Mouse (Mus musculus): ENCODE measurements around the gene Lrwd1. TPM values are rescaled to one million over a fixed set of nuclear protein-coding genes. Genes with fewer than 3 reads are reported as not detected.
"Not testable (repeated sequence)": the region's sequence is repeated elsewhere in the genome, so short reads cannot be mapped to it uniquely, and the experiment has no call there.

The Lrwd1 gene
- polyA plus RNA-seq, 1 experiment, result 18.0 TPM

GRCm38 (mm10) chr5:136155399-136155798 lies 19.5 kb upstream of the Lrwd1 start:
- no peak for TF ChIP-seq GATA1 (IDR thresholded peaks at IDR 0.05; ENCODE audit: low read length)
- no peak for TF ChIP-seq TAL1 (IDR thresholded peaks at IDR 0.05; ENCODE audit: low read length)

GRCm38 (mm10) chr5:136152365-136152764 lies 16.5 kb upstream of the Lrwd1 start:
- TF ChIP-seq GATA1 (IDR thresholded peaks at IDR 0.05; ENCODE audit: low read length) (no peak), TAL1 (IDR thresholded peaks at IDR 0.05; ENCODE audit: low read length) (no peak)
- Histone ChIP-seq H3K4me1 (ENCODE audit: control insufficient read depth) (no peaks in the 10 kb centered on the region), H3K4me3 (replicated peaks) (no peak overlapping the region), H3K27me3 (ENCODE audit: control insufficient read depth) (no peaks in the 10 kb centered on the region), H3K36me3 (ENCODE audit: control insufficient read depth) (no peaks in the 10 kb centered on the region), H3K9me3 (ENCODE audit: control insufficient read depth, low read length) (no peaks in the 10 kb centered on the region)

More at GRCm38 (mm10) chr5:136155399-136155798, 19.5 kb upstream of the Lrwd1 start:
- Histone ChIP-seq H3K27me3 (ENCODE audit: control insufficient read depth) (no peaks in the 10 kb centered on the region), H3K4me1 (ENCODE audit: control insufficient read depth) (no peaks in the 10 kb centered on the region), H3K36me3 (ENCODE audit: control insufficient read depth) (no peaks in the 10 kb centered on the region), H3K4me3 (replicated peaks) (no peak overlapping the region), H3K9me3 (ENCODE audit: control insufficient read depth, low read length) (no peaks in the 10 kb centered on the region)

- not testable (repeated sequence) for H3K9me3 ChIP-seq (ENCODE audit: control insufficient read depth, low read length); H3K27me3 ChIP-seq (ENCODE audit: control insufficient read depth); H3K36me3 ChIP-seq (ENCODE audit: control insufficient read depth); H3K4me3 ChIP-seq (replicated peaks); H3K4me1 ChIP-seq (ENCODE audit: control insufficient read depth)
Measured at GRCm38 (mm10) chr5:136149134-136149576, 13.3 kb upstream of the Lrwd1 start.

- H3K9me3 ChIP-seq (ENCODE audit: control insufficient read depth, low read length), result peaks cover 1% of the 10 kb centered on the region; the same call in 1 of the 2 replicates
- no peak overlapping the region for H3K4me3 ChIP-seq (replicated peaks)
- H3K36me3 ChIP-seq (ENCODE audit: control insufficient read depth), result peaks cover under 1% of the 10 kb centered on the region; the same call in 1 of the 2 replicates
- no peaks in the 10 kb centered on the region for H3K27me3 ChIP-seq (ENCODE audit: control insufficient read depth)
- TF ChIP-seq TAL1 (IDR thresholded peaks at IDR 0.05; ENCODE audit: low read length) (no peak), GATA1 (IDR thresholded peaks at IDR 0.05; ENCODE audit: low read length) (no peak)
- peaks cover 11% of the 10 kb centered on the region for H3K4me1 ChIP-seq (ENCODE audit: control insufficient read depth)
Measured at GRCm38 (mm10) chr5:136147704-136148103, 11.8 kb upstream of the Lrwd1 start.

- Histone ChIP-seq H3K36me3 (ENCODE audit: control insufficient read depth) (peaks cover 7% of the 10 kb centered on the region), H3K4me3 (replicated peaks) (no peak overlapping the region), H3K9me3 (ENCODE audit: control insufficient read depth, low read length) (peaks cover 8% of the 10 kb centered on the region), H3K4me1 (ENCODE audit: control insufficient read depth) (peaks cover 11% of the 10 kb centered on the region), H3K27me3 (ENCODE audit: control insufficient read depth) (no peaks in the 10 kb centered on the region)
- no peak for TF ChIP-seq TAL1 (IDR thresholded peaks at IDR 0.05; ENCODE audit: low read length)
- TF ChIP-seq GATA1 (IDR thresholded peaks at IDR 0.05; ENCODE audit: low read length), result no peak
Measured at GRCm38 (mm10) chr5:136146936-136147335, 11.1 kb upstream of the Lrwd1 start.

GRCm38 (mm10) chr5:136144606-136145430 lies 8.9 kb upstream of the Lrwd1 start:
- Histone ChIP-seq H3K4me1 (ENCODE audit: control insufficient read depth) (peaks cover 11% of the 10 kb centered on the region), H3K27me3 (ENCODE audit: control insufficient read depth) (no peaks in the 10 kb centered on the region), H3K36me3 (ENCODE audit: control insufficient read depth) (peaks cover 28% of the 10 kb centered on the region), H3K9me3 (ENCODE audit: control insufficient read depth, low read length) (peaks cover 8% of the 10 kb centered on the region), H3K4me3 (replicated peaks) (no peak overlapping the region)
- TF ChIP-seq TAL1 (IDR thresholded peaks at IDR 0.05; ENCODE audit: low read length) (no peak), GATA1 (IDR thresholded peaks at IDR 0.05; ENCODE audit: low read length) (no peak)

GRCm38 (mm10) chr5:136143161-136143755 lies 7.4 kb upstream of the Lrwd1 start:
- TF ChIP-seq GATA1 (IDR thresholded peaks at IDR 0.05; ENCODE audit: low read length), result no peak
- TF ChIP-seq TAL1 (IDR thresholded peaks at IDR 0.05; ENCODE audit: low read length), result no peak

GRCm38 (mm10) chr5:136142746-136143145 lies 6.9 kb upstream of the Lrwd1 start:
- H3K36me3 ChIP-seq (ENCODE audit: control insufficient read depth), result peaks cover 47% of the 10 kb centered on the region
- no peaks in the 10 kb centered on the region for H3K27me3 ChIP-seq (ENCODE audit: control insufficient read depth)
- H3K4me1 ChIP-seq (ENCODE audit: control insufficient read depth), result peaks cover 27% of the 10 kb centered on the region

More at GRCm38 (mm10) chr5:136143161-136143755, 7.4 kb upstream of the Lrwd1 start:
- Histone ChIP-seq H3K36me3 (ENCODE audit: control insufficient read depth) (peaks cover 44% of the 10 kb centered on the region), H3K4me1 (ENCODE audit: control insufficient read depth) (peaks cover 22% of the 10 kb centered on the region), H3K4me3 (replicated peaks) (no peak overlapping the region), H3K27me3 (ENCODE audit: control insufficient read depth) (no peaks in the 10 kb centered on the region), H3K9me3 (ENCODE audit: control insufficient read depth, low read length) (peaks cover 8% of the 10 kb centered on the region)

GRCm38 (mm10) chr5:136140057-136140482 lies 4.2 kb upstream of the Lrwd1 start:
- no peak overlapping the region for H3K4me3 ChIP-seq (replicated peaks)
- no peaks in the 10 kb centered on the region for H3K27me3 ChIP-seq (ENCODE audit: control insufficient read depth)
- peaks cover 44% of the 10 kb centered on the region for H3K4me1 ChIP-seq (ENCODE audit: control insufficient read depth)
- H3K9me3 ChIP-seq (ENCODE audit: control insufficient read depth, low read length), result peaks cover 8% of the 10 kb centered on the region
- H3K36me3 ChIP-seq (ENCODE audit: control insufficient read depth), result peaks cover 48% of the 10 kb centered on the region
- TF ChIP-seq GATA1 (IDR thresholded peaks at IDR 0.05; ENCODE audit: low read length), result no peak
- no peak for TF ChIP-seq TAL1 (IDR thresholded peaks at IDR 0.05; ENCODE audit: low read length)

More at GRCm38 (mm10) chr5:136142746-136143145, 6.9 kb upstream of the Lrwd1 start:
- H3K4me3 ChIP-seq (replicated peaks), result no peak overlapping the region
- H3K9me3 ChIP-seq (ENCODE audit: control insufficient read depth, low read length), result peaks cover 8% of the 10 kb centered on the region
- TF ChIP-seq GATA1 (IDR thresholded peaks at IDR 0.05; ENCODE audit: low read length), result no peak
- no peak for TF ChIP-seq TAL1 (IDR thresholded peaks at IDR 0.05; ENCODE audit: low read length)

Measured in erythroblast, embryonic 14.5 days (primary cell).